Mouse (Mus musculus) cerebellum, adult 8-10 months (tissue): Measurements from ENCODE around the gene AI464131.

Experiments used
- DNase-seq: peaks from one replicate; pipeline ENCODE4 v3.0.0; 2022

The AI464131 gene

DNA sequence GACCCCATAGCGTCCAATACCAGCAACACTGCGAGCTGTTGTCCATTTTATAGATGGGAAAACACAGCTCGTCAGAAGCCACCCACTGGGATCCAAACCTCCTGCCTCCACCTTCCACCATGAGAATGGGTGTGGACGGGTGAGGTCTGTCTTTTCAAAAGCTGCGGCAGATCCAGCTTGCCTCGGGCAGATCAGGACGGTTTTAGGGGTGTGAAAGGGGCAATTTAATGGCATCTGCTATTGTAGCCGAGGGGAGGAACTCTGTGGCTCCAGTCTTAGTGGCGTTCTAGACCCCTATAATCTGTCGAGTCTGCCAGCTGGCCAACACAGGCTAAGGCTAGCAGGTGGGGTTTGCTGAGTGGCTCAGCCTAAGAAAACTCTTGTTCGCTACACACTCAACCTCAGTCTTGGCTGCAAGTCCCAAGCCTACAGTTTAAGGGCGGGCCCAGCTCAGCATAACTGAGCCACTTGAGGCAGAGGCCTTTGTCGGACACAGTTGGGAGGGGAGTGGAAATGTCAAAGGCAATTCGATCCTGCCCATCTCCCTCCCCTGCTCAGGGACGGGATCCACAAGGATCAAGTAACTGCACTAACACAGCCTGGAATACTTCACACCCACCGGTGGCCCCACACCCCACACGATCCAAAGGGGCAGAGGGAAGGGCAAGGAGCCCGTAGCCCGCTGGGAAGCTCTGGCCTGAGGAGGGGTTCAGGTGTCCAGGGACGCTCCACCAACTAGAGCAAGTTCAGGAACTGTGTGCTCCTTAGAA, 520 bp downstream of the AI464131 start:
- no peak for DNase-seq

DNA sequence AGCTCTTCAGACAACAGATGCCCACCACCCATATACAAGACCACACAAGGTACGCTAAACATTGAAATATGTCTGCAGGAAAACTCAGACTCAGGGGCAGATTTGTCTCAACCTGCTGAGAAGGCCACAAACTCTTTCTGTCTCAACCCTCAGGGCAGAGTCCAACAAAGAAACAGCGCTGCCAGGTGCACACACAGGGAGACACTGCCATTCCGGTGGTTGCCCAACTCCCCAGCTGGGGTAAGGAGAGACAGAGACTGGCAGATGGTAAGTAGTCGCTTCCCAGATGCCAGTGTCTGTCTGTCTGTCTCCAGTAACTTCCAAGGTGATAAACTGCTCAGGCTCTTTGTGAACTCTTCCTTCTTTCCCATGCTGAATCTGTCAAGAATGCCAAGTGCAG, 2.1 kb downstream of the AI464131 start:
- DNase-seq, result no peak

GRCm38 (mm10) chr4:41499619-41500018, 3.3 kb downstream of the AI464131 start:
- no peak for DNase-seq

- DNase-seq, result no peak
Observed at GRCm38 (mm10) chr4:41498921-41499391, 3.9 kb downstream of the AI464131 start.

DNA sequence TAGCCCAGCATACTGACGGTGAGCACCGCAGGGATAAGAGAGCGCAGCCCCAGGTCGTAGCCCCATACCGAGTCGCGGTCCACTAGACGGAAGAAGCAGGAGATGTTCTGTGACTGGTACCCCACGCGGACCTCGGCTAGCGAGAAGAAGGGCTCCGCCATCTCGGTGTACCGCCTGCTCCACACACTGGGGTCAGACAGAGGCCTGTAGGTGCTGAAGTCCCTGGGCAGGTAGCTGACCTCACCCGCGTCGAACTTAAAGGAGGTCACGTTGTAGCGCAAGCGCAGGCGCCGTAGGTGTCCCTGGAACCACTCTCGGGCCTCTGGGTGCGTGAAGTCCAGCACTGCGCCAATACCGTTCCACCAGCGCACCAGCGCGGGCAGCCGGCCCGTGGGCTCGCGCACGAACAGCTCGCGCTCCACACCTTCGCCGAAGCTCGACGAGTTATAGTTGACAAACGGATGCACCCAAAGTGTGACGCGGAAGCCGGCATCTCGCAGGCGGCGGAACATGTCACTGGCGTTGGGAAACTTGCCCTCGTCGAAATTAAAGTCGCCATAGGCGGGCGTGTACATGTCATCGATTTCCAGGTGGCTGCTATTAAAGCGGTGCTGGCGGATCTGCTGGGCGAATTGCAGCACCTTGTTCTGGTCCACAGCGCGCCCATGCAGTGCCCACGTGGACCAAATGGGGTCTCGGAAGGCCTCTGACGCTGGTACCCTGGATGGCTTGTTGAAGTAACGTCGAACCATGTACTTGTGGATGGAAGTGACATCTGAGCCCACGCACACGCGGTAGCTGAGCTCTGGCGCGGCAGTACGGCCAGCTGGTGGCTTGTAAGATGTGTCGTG, 4.7 kb downstream of the AI464131 start:
- no peak for DNase-seq

- no peak for DNase-seq
Observed at GRCm38 (mm10) chr4:41497579-41497978, 5.3 kb downstream of the AI464131 start.

DNA sequence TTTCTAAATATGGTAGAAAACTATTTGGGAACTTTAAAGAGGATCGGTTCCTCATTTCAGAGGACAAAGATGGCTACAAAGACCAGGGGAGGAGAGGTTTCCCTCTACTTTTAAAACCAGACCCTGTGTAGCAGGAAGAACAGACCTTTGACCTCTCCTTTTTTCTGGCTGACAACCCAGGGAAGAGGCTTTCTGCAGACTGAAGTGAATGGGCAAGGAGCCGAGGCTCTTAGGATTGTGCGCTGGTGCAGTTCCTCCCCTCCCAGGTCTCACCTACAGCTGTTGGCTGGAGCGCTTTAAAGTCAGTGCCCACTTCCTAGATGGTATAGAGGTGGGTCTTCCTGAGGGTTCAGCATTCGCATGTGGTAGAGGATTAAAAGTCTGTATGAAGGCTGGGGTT, 5.8 kb downstream of the AI464131 start:
- no peak for DNase-seq

DNA sequence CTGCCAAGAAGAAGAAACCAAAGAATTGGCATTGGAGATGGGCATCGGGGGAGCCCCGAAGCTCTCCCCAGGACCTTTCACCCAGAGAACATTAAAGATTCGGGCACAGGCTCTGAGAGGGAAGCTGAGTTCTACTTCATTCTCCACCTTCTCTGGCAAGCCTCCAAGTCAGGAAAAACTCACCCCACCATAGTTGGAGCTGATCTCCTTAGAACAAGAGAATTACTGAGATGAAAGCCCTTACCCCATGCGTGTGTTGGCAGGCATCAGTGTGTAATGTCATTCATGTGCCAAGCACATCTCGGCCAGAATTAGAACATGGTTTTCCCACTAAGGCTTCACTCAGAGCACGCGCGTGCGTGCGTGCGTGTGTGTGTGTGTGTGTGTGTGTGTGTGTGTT, 7.0 kb downstream of the AI464131 start:
- DNase-seq, result no peak

GRCm38 (mm10) chr4:41495076-41495475, 7.8 kb downstream of the AI464131 start:
- no peak for DNase-seq

GRCm38 (mm10) chr4:41494378-41494777, 8.5 kb downstream of the AI464131 start:
- DNase-seq, result no peak

DNA sequence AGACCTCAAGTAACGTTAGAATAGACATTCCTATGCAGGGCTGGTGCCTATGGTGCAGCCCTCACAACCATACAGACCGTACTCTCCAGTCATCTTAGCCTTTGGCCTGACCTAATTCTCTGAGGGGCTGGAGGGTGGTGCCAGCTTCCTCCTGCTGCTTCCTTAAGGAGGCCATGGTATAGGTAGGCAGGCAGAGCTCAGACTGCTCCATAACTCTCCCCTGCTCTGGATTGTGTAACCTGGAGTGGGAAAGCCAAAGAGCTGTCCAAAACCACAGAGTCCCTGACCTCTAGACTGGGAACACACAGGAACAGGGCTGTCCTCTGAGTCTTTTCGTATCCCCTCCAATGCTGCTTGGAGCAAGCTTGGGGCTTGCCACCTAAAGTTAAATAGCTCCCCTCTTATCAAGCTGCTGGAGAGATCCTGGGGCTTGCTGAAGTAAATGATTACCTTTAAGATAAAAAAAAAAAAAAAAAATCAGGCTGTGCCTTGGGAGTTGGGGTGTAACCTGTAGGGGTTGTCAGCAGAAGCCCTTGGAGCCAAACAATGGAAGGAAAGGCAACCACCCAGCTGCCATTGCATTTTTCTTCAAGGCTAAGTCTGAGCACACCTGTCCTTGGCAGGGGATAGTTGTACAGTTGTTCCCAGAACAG, 9.3 kb downstream of the AI464131 start:
- no peak for DNase-seq

- no peak for DNase-seq
Observed at GRCm38 (mm10) chr4:41492951-41493350, 9.9 kb downstream of the AI464131 start.

GRCm38 (mm10) chr4:41481601-41482017, 21.3 kb downstream of the AI464131 start:
- no peak for DNase-seq

DNA sequence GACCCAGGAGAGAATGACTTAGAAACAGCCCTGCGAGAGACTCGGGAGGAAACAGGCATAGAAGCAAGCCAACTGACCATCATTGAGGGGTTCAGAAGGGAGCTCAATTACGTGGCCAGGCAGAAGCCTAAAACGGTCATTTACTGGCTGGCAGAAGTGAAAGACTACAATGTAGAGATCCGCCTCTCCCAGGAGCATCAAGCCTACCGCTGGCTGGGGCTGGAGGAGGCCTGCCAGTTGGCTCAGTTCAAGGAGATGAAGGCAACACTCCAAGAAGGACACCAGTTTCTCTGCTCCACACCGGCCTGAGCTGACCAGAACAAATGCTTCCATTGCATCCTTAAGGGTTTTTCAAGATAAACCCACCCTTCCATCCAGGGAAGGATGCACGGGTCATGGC, 22.6 kb downstream of the AI464131 start:
- no peak for DNase-seq

- DNase-seq, result no peak
Observed at GRCm38 (mm10) chr4:41479456-41479804, 23.4 kb downstream of the AI464131 start.

- DNase-seq, result no peak
Observed at GRCm38 (mm10) chr4:41478751-41479455, 24.0 kb downstream of the AI464131 start.

DNA sequence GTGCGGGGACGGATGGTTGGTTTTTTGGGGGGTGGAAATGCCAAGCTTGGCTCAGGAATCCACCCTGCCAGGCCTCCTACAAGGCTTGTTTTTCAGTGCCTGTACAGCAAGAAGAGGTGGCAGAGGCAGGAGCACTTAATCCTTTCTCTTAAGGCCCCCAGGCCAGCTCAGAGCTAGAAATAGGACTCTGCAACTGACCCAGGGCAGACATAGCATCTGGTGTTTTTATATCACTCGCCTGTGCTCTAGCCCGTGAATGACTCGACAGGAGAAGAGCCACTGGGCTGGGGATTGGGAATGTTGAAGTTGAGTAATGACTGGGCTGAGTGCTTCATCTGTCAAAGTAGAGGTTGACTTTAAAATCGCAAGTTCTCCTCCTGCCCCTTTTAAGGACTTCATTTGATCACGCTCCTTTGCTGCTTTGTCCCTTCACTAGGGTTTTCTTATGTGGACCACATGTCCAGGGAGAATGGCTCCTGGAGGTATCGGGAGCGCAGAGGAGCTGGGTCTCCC, 25.2 kb downstream of the AI464131 start:
- DNase-seq, result no peak

DNA sequence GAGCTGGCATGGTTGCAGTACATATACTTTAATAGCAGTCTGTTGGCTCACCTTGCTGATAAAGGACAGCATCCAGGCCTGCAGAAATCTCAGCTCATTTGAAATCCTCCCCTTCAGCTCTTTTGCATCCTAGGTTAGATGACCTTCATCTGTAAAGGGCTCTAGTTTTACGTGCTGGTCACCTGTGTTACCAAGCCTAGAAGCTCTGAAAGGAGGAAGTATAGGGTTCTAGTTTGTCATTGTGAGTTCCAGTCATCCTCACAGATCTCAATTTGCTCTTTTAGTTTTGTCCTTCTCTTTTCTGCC, 31.5 kb downstream of the AI464131 start:
- DNase-seq, result no peak

DNA sequence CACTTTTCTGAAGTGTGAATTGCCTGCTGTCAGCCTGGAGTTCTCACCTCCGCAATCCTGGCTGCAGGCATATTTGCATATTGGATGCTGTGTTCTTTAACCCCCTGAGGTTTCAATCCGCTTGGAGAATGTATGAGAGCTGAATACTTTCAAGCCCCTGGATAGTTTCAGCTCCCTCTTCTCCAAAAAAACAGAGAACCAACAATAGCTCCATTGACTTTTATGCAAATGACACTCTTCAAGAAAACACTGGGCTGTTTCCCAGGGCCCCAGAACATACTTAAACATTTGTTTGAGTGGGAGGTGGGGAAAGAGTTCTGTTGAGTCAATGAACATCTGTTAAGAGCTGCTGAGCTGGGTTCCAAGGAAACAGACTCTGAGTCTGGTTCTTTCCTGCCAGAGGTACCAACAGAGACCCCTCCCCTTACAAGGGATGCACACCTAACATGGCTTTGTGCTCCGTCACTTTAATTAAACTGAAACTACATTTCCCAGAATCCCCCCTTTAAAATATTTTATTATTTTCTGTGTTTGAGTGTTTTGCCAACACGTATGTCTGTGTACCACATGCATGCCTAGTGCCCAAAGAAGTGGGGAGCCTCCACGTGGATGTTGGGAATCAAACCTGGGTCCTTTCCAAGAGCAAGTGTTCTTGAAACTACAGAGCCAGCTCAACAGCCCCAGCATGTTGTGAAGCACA, 32.0 kb downstream of the AI464131 start:
- no peak for DNase-seq

DNA sequence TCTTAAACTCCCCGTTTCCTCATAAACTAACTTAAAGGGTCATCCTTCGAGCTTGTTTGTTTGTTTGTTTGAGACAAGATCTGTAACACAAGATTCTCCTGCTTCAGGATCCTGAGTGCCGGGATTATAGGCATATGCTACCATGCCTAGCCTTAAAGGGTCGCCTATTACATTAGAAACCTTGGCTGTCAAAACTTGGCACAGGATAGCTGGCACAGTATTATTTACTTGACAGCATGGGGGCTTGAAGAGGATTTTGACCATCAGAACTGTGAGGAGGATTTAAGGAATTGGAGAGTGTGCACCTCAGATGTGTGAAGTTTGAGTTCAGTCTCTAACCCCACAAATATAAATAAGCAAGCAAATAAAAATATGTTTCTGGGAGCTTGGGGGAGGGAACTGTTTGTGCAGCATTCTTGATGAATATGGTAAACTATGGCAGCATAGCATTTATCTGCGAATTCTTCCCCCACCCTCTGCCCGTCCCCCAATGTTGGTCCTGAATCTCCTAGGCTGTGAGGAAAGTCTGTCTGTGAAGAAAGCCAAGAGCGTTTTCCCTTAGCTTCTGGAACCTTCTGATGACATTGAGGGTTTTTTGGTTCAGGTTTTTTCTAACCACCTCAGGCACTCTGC, 32.7 kb downstream of the AI464131 start:
- no peak for DNase-seq

- DNase-seq, result no peak
Observed at GRCm38 (mm10) chr4:41469199-41469598, 33.7 kb downstream of the AI464131 start.
